Mouse (Mus musculus) embryonic facial prominence, embryonic 14.5 days (tissue): Measurements from ENCODE around the gene Pcca. TPM values are rescaled to one million over a fixed set of nuclear protein-coding genes. Genes with fewer than 3 reads are reported as not detected.

Experiments used
- ATAC-seq: fragments of 200-750 bp; cut with Nextera tagmentation; 2 replicates; pipeline ENCODE4 v1.8.0; 2017; ENCODE audit warnings: low read depth, moderate number of reproducible peaks, moderate TSS enrichment
- DNase-seq: peaks from one replicate; pipeline ENCODE4 v3.0.0-alpha.2; 2015; ENCODE audit warnings: low spot score
- H3K27ac ChIP-seq: fragments of 300-500 bp; sonication (generic); replicated peaks from 2 replicates; pipeline ENCODE4 v1.5.1; 2014; ENCODE audit warnings: low read depth, mild to moderate bottlenecking, low read length, moderate library complexity
- H3K27me3 ChIP-seq: fragments of 300-500 bp; sonication (generic); replicated peaks from 2 replicates; pipeline ENCODE4 v1.6.1; 2014; ENCODE audit warnings: low read length; ENCODE audit not compliant: control insufficient read depth, insufficient read depth
- H3K36me3 ChIP-seq: fragments of 300-500 bp; sonication (generic); 2 replicates; pipeline ENCODE4 v1.6.1; 2014; ENCODE audit warnings: low read length, mixed read lengths; ENCODE audit not compliant: control insufficient read depth, insufficient read depth
- H3K4me1 ChIP-seq: fragments of 300-500 bp; sonication (generic); 2 replicates; pipeline ENCODE4 v1.6.1; 2014; ENCODE audit warnings: antibody characterized with exemption, low read length; ENCODE audit not compliant: control insufficient read depth, insufficient read depth
- H3K4me2 ChIP-seq: fragments of 300-500 bp; sonication (generic); 2 replicates; pipeline ENCODE4 v1.6.1; 2014; ENCODE audit warnings: low read depth, mild to moderate bottlenecking, low read length, moderate library complexity, mixed read lengths
- H3K4me3 ChIP-seq: fragments of 300-500 bp; sonication (generic); 2 replicates; pipeline ENCODE4 v1.5.1; 2014; ENCODE audit warnings: low read depth, mild to moderate bottlenecking, low read length
- H3K9ac ChIP-seq: fragments of 300-500 bp; sonication (generic); 2 replicates; pipeline ENCODE4 v1.6.1; 2014; ENCODE audit warnings: low read depth, mild to moderate bottlenecking, low read length, moderate library complexity, mixed read lengths
- H3K9me3 ChIP-seq: fragments of 300-500 bp; sonication (generic); 2 replicates; pipeline ENCODE4 v1.6.1; 2016; ENCODE audit warnings: low read length; ENCODE audit not compliant: control insufficient read depth
- WGBS: fragments of 180-500 bp; shearing (Covaris S2); extraction: QIAGEN DNeasy Blood & Tissue Kit; methylation state at CpG from one replicate; pipeline ENCODE4 v1.1.7; 2014; 5-methylcytosine and 5-hydroxymethylcytosine counted together
- polyA plus RNA-seq: library from polyadenylated mRNA; unstranded; fragments of >200 nt; fragmentation: Nextera tagmentation; extraction: Ambion mirVana; gene quantifications from 2 replicates; pipeline ENCODE4 v1.2.1, GENCODE M21; 2014

The Pcca gene
- polyA plus RNA-seq, 1 experiment from 2014 or later, result 23.1 TPM

DNA sequence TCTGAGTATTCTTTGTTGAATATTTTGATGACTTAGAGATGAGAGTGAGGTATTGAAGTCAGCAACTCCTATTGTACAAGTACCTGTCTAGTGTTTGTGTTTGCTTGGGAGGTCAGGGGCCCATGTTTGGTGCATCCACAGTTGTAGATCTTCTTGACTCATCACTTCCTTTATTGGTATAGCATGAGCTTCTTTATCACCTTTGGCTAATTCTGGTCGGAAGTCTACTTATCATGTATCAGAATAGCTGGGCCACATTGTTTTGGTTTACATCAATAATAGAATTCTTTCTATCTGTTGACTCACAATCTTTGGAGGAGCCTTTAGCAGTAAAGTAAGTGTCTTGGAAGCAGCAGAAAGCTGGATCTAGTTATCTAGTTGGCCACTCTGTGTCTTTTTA lies 108.3 kb downstream of the Pcca start:
- 91% methylated on average over 1 of the region's 1 CpGs for WGBS
- Histone ChIP-seq H3K4me2 (no peak overlapping the region), H3K36me3 (no peaks in the 10 kb centered on the region), H3K4me3 (no peak overlapping the region), H3K27me3 (no peaks in the 10 kb centered on the region), H3K27ac (no peak overlapping the region), H3K9ac (no peak overlapping the region), H3K4me1 (no peaks in the 10 kb centered on the region), H3K9me3 (no peaks in the 10 kb centered on the region)
- no peak for ATAC-seq
- DNase-seq, result no peak

DNA sequence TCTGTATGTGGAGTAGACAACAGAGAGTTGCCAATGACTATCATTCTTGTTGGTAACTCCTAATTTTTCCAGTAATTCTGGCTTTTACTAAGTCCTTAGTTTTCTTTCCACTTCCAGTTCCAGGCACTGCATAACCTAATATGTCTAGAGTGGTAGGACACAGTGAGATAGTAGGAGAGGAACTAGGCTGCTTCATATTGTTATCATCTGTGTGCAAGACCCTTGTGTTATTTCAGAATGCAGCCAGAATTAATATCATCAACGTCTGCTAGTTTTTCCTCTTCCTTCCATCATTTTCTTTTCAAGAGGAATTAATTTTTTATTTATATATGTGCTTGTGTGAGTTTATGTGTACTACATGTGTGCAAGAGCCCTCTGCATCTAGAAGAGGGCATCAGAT lies 114.1 kb downstream of the Pcca start:
- ATAC-seq, result no peak
- no peak overlapping the region for H3K4me2 ChIP-seq
- WGBS, result 83% methylated on average over 1 of the region's 1 CpGs
- no peak overlapping the region for H3K9ac ChIP-seq
- no peak overlapping the region for H3K27ac ChIP-seq
- no peaks in the 10 kb centered on the region for H3K36me3 ChIP-seq
- no peaks in the 10 kb centered on the region for H3K27me3 ChIP-seq
- no peaks in the 10 kb centered on the region for H3K4me1 ChIP-seq
- H3K9me3 ChIP-seq, result no peaks in the 10 kb centered on the region
- no peak overlapping the region for H3K4me3 ChIP-seq
- DNase-seq, result no peak

DNA sequence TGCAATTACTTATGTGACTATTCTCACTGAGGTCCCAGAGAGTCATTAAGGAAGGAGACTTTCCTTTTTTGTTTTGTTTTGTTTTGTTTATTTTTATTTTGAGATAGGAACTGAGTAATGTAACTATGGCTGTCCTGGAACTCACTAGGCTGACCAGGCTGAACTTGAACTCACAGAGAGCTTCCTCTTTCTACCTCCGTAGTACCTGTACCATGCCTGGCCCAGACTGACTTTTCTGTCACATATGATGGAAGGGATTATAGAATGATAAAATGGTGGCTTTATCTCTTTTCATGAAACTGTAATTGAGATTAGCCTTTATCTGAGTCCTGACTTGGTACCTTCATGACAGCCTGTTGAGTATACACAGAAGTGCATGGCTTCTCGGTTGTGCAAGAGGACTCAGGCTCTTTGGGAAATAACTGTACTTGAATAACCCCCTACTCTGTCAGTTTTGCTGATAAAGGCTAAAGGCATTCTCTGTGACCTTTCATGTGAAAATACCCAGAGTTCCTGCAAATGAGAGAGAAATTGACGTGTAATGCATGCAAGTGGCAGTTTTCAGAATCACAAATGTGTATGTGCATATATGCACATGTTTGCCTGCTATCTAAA lies 115.3 kb downstream of the Pcca start:
- no peak overlapping the region for H3K27ac ChIP-seq
- H3K9me3 ChIP-seq, result no peaks in the 10 kb centered on the region
- no peaks in the 10 kb centered on the region for H3K4me1 ChIP-seq
- DNase-seq, result no peak
- H3K4me2 ChIP-seq, result no peak overlapping the region
- H3K9ac ChIP-seq, result no peak overlapping the region
- no peak for ATAC-seq
- H3K4me3 ChIP-seq, result no peak overlapping the region
- no peaks in the 10 kb centered on the region for H3K27me3 ChIP-seq
- H3K36me3 ChIP-seq, result no peaks in the 10 kb centered on the region
- 73% methylated on average over 3 of the region's 3 CpGs for WGBS

DNA sequence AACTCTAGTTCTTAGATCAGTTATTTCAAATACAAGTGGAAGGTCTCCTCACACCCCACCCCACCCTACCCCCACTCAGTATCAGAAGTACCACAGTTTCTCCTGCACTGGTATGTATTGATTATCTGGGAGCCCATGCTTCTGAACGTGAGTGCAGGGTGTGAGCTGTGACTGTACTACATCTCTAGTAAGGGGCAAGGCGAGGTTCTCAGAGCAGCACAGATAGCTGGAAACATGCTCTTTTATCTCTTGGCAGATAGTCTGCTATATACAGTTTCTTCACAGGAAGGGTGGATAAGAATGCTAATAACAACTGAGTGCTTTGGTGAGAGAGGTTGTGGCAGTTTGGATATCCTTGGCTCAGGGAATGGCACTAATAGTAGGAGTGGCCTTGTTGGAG lies 117.6 kb downstream of the Pcca start:
- Histone ChIP-seq H3K9me3 (no peaks in the 10 kb centered on the region), H3K27me3 (no peaks in the 10 kb centered on the region), H3K4me2 (no peak overlapping the region), H3K4me3 (no peak overlapping the region), H3K27ac (no peak overlapping the region), H3K4me1 (no peaks in the 10 kb centered on the region), H3K36me3 (no peaks in the 10 kb centered on the region), H3K9ac (no peak overlapping the region)
- WGBS, result 98% methylated on average over 2 of the region's 2 CpGs
- no peak for ATAC-seq
- no peak for DNase-seq

DNA sequence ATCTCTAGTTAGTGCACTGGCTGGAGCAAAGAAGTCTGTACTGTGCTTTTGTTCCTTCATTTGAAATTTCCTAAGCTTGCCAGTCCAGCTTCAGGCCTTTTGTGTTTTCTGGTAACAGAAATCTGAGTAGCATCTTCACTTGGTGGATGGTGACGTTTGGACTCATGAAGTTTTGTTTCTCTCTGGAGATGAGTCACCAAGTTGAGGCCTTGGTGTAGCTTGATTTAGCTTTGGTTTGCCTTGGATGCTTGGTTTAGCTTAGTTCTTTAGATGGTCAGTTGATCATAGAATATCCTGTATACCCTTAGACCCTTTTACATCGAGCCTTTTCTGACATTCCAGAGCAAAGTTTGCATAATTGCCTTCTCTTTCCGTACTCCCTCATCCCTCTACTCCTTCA lies 141.5 kb downstream of the Pcca start:
- H3K27ac ChIP-seq, result no peak overlapping the region
- H3K4me3 ChIP-seq, result no peak overlapping the region
- H3K9ac ChIP-seq, result no peak overlapping the region
- H3K36me3 ChIP-seq, result no peaks in the 10 kb centered on the region
- H3K9me3 ChIP-seq, result no peaks in the 10 kb centered on the region
- H3K4me1 ChIP-seq, result no peaks in the 10 kb centered on the region
- no peak overlapping the region for H3K4me2 ChIP-seq
- WGBS, result 79% methylated on average over 3 of the region's 3 CpGs
- DNase-seq (no peak), ATAC-seq (no peak)
- no peaks in the 10 kb centered on the region for H3K27me3 ChIP-seq

DNA sequence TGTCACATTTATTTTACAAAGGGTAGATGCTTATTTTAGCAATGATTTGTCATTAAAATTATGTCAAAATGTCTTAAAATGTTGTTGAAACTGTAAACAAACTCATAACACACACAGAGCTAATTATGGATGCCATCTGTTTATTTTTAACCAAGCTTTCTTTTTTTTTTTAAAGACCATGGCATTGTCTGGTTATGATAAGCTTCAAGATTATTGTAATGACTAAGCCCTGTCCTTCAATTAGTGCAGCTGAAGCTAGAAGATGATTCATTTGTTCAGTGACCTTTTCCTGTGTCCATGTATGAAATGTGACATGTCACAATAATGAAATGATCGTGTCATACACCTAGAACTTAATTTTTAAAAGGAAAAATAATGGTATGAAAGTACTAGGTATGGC lies 149.5 kb downstream of the Pcca start:
- WGBS, result 76% methylated on average over 1 of the region's 1 CpGs
- Histone ChIP-seq H3K27me3 (no peaks in the 10 kb centered on the region), H3K4me1 (0 out of 2 replicates have a peak, but pooled peaks cover 10% of the 10 kb centered on the region), H3K4me3 (no peak overlapping the region), H3K27ac (no peak overlapping the region), H3K9me3 (no peaks in the 10 kb centered on the region), H3K9ac (no peak overlapping the region), H3K36me3 (no peaks in the 10 kb centered on the region), H3K4me2 (no peak overlapping the region)
- DNase-seq (no peak), ATAC-seq (no peak)

DNA sequence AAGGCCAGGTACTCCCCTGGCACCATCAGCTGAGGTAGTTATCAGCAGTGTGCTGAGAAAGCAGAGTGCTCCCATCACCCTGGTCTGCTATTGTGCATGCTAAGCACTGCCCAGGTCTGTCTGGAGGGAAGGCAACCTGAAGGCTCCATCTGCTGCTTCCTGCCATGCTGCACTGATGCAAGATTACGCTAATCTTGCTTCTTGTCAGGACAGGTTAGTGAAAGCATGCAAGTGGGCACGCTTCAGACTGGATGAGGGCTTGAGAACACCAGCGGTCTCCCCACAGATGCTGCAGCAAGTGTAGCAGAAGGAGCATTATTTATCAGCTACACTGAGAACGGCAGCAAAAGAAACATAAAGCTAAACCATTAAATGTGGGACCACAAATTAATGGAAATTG lies 150.1 kb downstream of the Pcca start:
- no peaks in the 10 kb centered on the region for H3K27me3 ChIP-seq
- H3K27ac ChIP-seq, result no peak overlapping the region
- H3K36me3 ChIP-seq, result no peaks in the 10 kb centered on the region
- H3K9ac ChIP-seq, result no peak overlapping the region
- 72% methylated on average over 4 of the region's 4 CpGs for WGBS
- no peak overlapping the region for H3K4me3 ChIP-seq
- H3K9me3 ChIP-seq, result no peaks in the 10 kb centered on the region
- ATAC-seq (peak; percentile 69; the same call in 1 of the 2 replicates), DNase-seq (peak; percentile 28)
- peaks cover 14% of the 10 kb centered on the region; the same call in 1 of the 2 replicates for H3K4me1 ChIP-seq
- no peak overlapping the region for H3K4me2 ChIP-seq

DNA sequence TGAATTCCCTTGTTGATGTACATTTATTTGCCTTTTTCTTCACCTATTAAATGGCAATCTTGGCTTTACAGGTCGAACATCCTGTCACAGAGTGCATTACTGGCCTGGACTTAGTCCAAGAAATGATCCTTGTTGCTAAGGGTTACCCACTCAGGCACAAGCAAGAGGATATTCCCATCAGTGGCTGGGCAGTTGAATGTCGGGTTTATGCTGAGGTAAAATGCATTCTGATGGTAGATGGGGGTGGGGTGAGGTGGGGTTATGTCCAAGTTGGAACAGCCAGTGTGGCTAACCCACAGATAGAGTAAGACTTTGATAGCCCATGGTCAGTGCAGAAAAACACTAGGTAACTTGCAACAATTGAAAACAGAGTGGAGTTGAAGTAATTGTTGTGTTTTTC lies 150.7 kb downstream of the Pcca start:
- no peak overlapping the region for H3K4me3 ChIP-seq
- DNase-seq, result peak; percentile 40
- H3K4me1 ChIP-seq, result peaks cover 20% of the 10 kb centered on the region; the same call in 1 of the 2 replicates
- no peak overlapping the region for H3K27ac ChIP-seq
- no peaks in the 10 kb centered on the region for H3K36me3 ChIP-seq
- H3K4me2 ChIP-seq, result no peak overlapping the region
- 0 out of 2 replicates have a peak, but pooled peaks have one; percentile 58 for ATAC-seq
- no peaks in the 10 kb centered on the region for H3K9me3 ChIP-seq
- no peak overlapping the region for H3K9ac ChIP-seq
- 24% methylated on average over 2 of the region's 2 CpGs for WGBS
- no peaks in the 10 kb centered on the region for H3K27me3 ChIP-seq

DNA sequence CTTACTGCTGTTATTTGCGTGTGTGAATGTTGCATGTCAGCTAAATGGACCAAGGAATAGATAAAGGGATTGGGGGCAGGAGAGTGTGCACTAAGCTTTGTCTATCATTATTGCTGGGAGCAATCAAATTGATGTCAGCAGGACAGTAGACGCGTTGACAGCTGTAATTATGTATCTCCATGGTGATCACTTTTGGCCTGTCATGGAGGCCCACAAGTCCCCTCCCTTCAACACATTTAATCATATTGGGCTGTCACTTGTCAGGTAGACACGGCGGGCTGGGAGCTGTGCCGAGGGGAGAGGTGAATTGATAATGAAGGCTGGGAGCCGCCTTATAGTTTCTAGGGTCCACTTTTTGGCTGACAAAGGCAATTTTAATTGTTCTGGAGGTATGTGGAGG lies 153.3 kb downstream of the Pcca start:
- 76% methylated on average over 7 of the region's 7 CpGs for WGBS
- Histone ChIP-seq H3K4me3 (no peak overlapping the region), H3K27me3 (no peaks in the 10 kb centered on the region), H3K9ac (no peak overlapping the region), H3K36me3 (0 out of 2 replicates have a peak, but pooled peaks cover 2% of the 10 kb centered on the region), H3K4me2 (no peak overlapping the region), H3K9me3 (no peaks in the 10 kb centered on the region), H3K27ac (no peak overlapping the region), H3K4me1 (peaks cover 20% of the 10 kb centered on the region; the same call in 1 of the 2 replicates)
- no peak for DNase-seq
- ATAC-seq, result no peak
